Mouse (Mus musculus): Measurements from ENCODE around the gene Slc6a1.
"Not testable (repeated sequence)": the region's sequence is repeated elsewhere in the genome, so short reads cannot be mapped to it uniquely, and the experiment has no call there.

Slc6a1 gene

DNA sequence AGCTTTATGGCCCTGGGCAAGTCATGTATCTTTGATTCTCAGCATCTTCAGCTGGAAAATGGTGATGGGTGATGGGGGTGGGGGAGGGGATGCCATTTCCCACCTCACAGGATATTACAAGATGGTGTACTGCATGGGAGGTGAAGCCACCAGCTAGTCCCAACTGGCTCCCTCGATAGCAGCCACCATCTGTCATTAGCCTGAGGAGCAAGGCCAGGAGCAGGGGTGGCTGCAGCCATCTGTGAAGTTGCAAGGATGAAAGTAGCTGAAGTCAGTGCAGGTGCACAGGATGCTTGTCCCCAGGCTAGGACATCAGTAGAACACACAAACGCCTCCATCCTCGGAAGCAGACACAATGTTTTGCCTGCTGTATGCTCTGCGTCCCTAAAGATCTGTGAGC is 8.5 kb downstream of the Slc6a1 start:
- no peak for DNase-seq

DNA sequence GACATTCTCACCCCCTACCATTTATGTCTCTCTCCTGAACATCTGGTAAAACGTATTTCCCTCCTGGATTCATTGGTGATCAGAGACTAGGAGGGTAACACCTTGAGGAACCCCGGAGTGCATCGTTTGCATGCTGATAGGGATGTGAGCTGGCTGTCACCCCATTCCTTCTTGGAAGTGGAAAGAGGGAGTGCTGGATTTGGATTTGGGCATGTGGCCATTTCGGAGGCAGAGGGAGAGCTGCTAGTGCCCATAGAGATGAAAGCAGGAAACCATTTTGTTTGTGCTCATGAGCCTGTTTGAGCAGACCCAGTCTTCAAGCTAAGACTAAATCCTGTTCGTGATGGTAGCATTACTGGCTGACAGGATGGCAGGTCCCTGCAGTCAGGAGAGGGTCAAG is 9.0 kb downstream of the Slc6a1 start:
- DNase-seq, result no peak

DNA sequence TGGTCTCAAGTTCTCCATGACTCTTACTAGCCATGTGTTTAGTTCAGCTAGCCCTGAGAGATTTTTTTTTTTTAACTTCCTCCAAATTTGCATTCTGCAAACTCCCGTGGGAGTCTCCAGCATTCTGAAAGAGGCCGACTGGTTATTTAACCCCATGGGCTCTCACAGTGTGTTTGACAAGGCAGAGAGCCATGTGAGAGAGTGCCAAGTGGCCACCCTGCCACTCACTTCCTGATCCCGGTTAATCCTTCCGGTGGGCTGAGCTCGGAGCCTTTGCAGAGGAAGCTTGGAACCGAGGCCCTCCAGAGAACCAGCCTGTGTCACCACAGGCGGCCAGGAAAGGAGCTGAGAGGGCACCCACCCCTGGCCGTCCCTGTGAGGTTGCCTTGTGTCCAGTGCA is 11.1 kb downstream of the Slc6a1 start:
- no peak for DNase-seq

DNA sequence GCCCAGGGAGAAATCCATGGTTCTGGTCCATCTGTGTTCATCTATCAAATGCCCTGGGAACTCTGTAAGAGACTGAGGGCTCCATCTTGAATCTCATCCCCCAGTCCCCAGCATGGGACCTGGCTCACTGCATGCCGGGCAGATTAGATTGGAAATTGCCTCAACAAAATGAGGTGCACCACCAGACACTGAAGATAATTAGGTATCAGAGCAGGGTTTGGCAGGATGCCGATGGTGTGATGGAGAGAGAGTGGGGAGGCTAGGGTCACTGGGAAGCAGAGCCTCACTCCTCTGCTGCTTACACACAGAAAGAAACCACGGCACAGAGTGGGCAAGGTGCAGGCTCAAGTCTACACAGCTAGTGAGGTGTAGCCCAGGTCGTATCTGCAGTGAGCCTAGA is 12.7 kb downstream of the Slc6a1 start:
- DNase-seq, result no peak

DNA sequence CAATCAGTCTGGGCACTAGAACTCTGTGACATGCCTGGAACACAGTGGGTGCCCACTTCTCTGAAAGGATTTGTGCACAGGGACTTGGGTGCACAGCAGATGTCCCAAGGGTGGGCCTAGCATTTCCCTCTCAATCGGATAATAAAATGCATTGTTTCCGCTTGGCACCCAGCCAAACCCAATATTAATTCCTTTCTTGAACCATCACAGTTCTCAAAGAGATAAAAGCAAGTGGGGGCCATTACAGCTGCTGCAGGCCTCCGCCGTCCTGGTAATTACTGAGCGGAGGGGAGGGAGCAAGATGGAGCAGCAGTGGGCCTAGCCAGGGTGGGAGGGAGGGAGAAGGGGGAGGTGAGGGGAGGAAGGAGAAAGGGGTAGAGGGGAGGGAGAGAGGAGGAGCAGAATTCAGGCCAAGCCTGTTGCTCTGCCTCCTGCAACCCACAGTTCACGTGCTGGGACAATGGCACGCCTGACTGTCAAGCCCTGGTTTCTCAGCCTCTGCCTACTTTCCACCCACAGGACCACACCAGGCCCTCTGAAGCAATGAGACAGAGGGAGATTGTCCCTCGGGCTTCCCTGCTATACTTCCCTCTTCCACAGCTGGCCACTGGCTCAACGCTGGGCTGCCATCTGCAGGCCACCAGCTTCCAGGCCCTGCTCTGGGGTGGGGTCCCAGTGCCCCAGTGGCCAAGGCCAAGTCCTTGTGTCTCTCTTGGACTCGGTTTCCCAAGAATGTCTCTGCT is 15.0 kb downstream of the Slc6a1 start:
- DNase-seq, result no peak

DNA sequence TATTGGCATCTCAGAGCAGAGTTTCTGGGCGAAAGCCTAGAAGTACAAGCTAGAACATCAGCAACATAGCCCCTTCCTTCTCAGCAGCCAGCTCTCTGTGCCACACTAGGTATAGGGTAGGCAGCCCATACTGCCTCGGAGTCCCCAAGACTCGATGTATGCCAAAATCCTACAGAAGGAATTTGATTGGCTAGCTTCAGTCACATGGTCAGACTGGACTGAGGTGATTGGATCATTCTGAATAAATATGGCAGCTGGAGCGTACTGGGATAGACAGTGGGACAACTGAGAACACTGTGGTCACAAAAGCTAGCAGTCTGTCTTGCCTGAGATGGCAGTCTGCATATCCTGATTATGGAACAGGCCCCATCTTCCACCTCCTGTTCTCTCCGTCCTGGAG is 17.3 kb downstream of the Slc6a1 start:
- no peak for DNase-seq

DNA sequence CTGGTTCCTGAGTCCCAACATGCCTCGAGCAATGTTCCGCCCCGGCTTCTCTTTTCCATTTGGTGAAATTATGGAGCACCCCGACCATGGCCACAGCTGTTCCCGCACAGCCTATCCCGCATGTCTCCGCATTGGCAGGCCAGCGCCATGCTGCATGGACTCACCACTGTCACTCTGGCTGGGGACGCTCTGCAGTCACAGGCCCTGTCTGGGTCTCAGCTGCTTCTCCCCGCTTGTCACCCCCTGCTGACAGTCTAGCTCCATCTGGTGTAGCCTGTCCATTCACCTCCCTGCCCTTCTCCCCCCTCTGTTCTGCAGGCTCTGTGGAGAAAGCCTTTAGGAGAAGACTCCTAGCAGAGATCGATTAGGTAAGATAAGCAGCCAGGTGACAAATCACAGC is 18.3 kb downstream of the Slc6a1 start:
- DNase-seq, result no peak

DNA sequence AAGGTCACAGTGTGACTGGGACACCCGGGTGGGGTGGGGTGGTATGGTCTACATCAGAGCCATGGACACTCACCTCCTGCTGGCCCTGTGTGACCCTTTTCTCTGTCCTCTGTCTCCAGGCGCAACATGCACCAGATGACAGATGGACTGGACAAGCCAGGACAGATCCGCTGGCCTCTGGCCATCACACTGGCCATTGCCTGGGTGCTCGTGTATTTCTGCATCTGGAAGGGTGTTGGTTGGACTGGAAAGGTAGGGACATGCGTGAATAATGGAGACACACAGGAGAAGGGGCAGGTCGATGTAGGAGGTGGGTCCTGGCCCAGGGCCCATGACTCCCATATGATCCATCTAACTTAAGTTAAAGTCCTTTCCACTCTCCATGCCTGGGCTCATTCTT is 22.2 kb downstream of the Slc6a1 start:
- DNase-seq, result no peak

DNA sequence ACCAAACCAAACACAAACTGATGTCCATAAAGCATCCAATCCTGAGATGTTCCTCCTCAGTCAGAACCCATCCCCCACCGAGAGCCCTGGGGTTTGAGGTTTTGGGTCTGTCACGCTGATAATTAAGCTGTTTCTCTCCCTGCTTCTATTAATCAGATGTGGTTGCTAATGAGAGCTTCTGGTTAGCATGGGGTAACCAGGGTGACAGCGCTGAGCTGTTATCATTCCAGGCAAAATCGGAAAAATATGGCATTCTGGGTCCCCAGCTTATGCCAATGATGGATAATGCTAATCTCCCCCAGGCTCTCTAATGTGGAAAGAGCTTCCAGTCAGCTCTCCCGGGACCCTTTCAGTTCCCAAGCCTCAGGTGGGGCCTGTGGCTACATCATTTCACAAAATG is 38.1 kb downstream of the Slc6a1 start:
- DNase-seq, result no peak

DNA sequence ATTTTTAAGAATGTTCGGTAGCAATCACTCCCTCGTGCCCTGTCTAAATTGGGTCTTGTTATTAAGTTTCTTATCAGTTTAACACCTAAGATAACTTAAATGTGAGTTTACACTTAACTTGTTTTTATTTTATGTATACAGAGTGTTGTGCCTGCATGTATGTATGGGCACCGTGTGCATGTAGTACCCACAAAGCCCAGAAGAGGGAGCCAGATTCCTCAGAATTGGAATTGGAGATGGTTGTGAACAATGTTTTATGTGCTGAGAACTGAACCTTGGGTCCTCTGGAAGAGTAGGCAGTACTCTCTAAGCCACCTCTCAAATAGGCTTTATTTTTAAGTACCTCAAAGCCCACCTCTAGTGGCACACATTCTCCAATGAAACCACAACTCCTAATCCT is 38.7 kb downstream of the Slc6a1 start:
- DNase-seq, result no peak

DNA sequence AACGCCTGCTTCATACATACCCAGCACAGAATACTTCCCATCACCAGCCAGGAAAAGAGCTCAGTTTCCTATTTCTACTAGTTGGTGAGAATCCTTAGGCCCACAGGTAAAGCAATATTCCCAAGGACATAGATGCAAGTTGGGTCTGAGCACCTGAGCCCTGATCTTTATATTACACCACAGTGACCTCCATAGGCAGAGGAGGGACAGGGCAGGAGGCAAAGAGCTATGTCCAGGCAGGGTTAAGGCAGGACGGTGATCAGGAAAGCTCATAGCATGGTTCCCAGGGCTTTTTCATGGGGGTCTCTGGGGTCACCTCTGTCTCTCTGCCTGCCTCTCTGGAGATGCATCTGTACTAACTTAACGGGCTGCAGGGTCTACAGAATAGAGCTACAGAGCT is 40.5 kb downstream of the Slc6a1 start:
- no peak for DNase-seq

DNA sequence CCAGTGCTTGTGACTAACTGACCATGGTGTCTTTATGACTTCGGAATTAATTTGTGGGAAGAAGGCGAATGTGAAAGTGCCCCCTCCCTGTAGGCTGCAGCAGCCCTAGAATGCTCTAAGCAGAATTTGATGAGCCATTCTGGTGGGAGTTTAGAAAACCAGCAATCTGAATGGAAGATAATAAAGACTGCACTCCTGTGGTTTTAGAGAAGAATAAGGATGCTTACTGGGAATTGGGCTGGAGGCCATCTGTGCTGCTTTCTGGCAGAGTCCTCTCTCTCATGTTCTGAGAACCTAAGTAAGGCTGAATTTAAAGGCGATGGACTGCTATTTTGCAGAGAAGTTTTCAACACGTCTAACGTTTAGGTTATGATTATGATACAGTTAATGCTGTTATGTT is 42.4 kb downstream of the Slc6a1 start:
- DNase-seq, result no peak

DNA sequence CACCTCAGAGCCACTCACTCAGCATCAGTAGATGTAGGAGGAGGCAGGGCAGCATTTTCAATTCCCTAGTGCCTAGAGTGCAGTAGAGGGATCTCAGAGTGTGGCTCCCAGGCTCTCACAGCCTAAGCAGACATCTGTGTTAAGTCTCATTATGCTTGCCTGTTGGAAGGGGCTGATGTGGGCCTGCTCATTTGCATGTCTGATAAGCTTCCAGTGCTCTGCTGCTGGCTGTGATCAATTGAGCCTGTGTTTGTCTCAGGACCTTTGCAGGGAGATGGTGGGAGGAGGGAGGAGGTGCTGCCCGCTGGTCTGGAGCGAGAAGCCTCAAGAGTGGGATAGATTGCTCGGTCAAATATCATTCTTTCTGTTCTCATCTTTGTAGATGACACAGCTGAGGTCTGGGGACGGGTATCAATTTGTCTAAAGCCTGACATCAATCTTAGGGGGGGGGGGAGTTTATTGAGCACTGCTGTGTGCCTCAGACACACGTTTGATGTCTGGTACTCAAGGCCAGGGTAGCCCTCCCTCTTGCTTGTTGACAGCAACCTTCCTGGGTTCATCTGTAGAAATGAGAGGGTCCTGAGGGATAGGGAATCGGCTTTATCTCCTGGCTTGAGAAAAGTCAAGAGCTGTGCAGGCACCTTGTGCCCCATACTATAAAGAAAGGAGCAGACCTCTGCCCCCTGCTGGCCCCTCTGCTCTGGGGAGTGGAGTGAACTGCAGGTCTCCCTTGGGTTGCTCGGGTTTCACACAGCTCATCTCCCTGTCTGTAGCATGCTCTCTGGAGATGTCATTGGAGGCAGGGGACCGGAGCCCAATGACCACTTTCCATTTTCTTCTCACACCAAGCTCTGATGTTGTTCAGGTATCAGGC is 47.4 kb downstream of the Slc6a1 start:
- peak; percentile 41 to 48 for DNase-seq

DNA sequence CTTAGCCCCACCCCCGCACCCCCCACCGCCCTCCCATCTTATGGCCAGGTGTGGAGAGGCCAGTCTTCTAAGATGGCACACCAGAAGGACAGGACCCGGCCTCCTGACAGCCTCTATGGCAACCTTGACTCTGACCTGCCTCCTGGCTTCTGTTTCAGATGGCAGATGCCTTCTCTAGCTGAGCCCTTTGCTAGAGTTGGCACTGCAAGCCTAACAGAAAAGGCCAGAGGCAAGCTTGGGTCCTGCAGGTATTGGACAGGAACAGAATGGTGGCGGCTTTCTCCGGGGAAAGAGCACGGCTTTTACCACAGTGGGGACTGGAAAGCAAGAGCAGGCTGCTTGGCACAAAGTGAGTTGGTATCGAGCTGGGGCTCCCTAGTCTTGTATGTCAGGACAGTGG is 49.5 kb downstream of the Slc6a1 start:
- DNase-seq, result no peak

DNA sequence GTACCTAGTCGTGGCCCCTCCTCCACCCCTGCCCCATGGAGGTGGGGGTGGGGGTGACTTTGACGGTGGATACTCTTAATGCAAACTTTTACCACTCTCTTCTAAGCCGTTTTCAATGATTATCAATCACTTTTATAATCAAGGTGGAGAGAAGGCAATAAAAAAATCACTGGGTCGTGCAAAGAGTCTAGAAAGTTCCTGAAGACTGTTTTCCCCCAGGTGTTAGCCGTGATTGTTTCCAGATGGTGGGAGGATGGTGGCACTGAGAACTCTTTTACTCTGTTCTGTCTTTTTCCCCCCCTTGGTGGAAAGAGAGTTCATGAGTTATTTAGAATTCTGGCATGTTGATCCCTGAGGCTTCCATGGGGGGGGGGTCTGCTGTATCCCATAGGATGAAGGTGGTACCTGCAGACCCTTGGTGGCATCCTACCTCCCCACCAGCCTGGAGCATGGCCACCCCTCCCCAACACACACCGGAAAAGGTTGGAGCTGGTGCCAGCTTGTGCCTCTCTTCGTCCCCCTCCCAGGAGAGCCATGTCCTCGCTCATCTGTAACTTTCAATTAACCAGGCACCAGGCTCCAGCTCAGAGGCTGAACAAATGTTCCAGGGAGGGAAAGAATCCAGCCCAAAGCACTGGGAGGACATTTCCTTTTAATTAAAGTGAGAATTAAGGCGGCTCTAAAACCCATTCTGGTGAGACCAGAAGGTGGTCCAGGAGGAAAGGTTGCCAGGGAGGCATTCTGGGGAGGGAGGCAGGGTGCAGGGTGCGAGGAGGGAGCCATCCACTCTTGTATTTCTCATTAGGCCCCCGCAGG is 53.9 kb downstream of the Slc6a1 start:
- DNase-seq, result peak in 1 of 2 experiments; percentile 19

DNA sequence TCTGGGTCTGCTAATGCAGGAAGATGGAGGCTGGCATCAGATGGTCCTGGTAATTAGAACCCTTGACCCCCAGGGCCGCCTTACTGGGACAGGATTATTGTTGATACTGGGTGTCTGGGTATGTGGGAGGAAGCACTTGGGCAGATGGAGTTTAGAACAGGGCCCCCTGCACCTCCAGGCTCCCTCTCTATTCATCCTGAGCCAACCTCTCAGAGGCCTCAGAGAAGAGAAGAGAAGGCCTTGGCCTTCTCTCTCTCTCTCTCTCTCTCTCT is 54.4 kb downstream of the Slc6a1 start:
- DNase-seq, result no peak

DNA sequence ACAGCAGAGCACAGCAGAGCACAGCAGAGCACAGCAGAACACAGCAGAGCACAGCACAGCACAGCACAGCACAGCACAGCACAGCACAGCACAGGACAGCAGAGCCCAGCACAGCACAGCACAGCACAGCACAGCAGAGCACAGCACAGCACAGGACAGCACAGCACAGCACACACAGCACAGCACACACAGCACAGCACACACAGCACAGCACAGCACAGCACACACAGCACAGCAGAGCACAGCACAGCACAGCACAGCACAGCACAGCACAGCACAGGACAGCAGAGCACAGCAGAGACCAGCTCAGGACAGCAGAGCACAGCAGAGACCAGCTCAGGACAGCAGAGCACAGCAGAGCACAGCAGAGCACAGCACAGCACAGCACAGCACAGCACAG is 58.9 kb downstream of the Slc6a1 start:
- not testable (repeated sequence) for DNase-seq

DNA sequence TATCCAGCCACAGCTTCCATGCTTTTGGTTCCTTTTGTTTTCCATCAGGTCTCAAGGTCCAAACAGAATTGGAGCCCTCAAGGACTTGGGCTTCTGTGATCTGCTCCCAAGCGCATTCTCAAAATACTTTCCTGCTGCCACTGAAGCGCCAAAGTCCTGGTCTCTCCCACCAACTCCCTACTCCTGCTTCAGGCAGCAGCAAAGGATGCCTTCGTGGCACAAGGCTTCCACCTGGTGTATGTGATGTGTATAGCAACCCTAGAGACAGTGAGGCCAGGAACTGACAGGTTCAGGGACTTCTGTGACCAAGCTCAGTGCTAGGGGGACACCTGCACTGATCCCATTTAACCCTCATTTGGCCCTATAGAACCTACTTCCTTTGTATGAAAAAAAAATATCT is 61.3 kb downstream of the Slc6a1 start:
- DNase-seq, result peak; percentile 62 to 66

DNA sequence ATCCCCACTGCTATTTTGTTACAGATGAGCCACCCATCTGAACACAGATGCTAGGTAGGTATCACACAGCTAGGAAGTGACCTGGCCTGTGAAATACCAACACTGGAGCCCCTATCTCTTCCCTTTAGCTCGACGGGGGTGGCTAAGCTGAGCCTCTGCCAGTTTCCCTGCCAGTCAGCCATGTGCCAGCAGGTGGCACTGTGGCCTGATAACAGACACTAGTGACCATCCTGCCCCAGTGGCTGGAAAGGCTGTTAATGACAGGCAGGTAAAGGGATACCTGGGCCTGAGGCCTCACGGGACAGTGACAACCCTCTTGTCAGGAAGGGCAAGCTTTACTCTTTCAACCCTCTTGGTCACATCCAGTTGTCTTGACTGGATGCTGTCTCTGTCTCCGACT is 62.7 kb downstream of the Slc6a1 start:
- DNase-seq, result peak; percentile 82 to 83

DNA sequence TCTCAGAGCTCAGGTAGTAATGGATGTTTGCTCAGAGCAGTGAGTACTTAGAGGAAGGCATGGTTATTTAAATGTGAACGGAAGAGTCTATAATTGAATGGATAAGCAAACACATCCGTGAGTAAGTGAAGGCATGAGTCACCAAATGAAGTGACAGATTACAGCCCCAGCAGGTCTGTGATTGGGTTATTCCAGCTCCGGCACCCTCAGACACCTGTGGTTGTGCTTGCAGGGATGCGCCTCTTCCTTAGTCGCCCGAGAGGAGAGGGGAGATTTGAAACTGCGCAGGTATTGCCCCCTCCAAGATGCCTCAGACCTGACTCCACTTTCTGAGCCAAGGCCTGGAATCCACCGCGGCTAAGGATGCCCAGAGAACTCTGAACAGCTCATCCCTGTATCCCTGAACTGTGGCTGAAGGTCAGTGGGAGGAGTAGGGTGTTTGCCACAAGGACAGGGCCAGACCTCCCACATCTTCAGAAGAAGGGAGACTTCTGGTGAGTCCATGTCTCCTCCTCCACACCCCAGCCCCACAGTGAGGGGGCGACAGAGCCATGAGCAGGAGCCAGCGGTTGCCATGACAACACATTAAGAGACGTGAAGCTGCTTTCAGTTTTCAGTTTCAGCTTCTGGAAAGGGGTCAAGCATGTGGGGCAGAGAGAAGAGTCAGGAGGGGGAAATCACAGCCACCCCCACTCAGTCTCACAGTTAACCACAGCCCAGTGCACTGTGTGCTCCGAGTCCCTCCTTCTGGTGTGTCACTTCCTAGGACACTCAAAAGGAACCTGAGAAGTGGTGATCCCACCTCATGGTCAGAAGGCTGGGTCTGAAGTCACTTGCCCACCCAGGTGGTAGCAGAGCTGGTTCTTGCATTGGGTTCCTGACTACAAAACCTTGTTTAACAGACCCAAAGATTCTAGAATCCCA is 65.7 kb downstream of the Slc6a1 start:
- DNase-seq, result peak; percentile 19 to 49

DNA sequence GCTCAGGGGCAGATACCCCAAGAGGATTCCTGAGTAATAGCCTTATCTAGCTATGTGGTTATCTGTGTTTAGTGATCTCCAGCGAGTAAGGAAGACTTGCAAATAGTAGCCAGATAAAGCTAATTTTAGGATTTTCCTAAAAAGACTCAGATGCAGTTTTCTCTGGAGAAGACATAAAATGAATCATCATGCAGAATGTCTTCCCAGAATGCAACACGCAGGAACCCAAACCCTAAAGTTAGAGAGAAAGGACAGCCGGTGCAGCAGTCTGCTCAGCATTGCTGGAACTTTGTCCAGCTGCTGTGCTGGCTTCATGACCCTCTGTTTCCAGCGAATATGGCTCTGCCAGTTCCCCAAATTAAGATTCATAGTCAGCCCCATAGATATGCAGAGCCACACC is 72.2 kb downstream of the Slc6a1 start:
- DNase-seq, result peak in 1 of 2 experiments; percentile 14

DNA sequence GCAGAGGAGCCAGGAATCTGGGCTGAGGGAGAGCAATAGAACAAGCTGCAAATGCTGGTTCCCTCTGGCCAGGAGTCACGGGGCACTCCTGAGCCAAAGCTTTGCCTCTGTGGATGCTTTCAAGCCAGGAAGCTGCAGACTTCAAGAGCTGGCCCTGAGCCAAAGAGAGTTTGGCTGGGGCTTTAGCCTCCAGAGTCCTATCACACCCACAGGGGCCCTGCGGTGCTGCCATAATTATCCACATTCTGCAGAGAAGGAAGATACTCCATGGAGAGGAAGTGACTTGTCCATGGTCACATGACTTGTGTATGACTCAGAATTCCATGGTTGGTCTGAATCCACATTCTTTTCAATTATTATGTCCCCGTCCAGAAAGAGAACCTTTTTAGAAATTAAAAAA is 75.7 kb downstream of the Slc6a1 start:
- DNase-seq, result peak; percentile 25 to 36

DNA sequence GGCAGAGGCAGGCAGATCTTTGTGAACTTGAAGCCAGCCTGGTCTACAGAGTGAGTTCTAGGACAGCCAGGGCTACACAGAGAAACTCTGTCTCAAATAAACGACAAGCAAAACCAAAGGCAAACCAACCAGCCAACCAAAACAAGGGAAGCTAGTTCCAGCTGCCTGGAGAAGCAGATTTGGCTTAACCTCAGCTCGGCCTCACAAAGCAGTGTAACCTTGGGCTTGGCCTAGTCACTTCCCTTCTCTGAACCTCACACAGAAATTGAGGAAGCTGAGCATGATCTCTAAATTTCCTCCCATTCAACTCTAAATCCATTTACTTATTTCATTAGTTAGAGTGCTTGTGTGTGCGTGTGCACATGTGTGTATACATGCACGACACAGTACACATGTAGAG is 79.9 kb downstream of the Slc6a1 start:
- DNase-seq, result no peak

All from kidney, postnatal 4 days (tissue).